Mouse (Mus musculus) CH12.LX (cell line): ENCODE measurements around the gene Cyp2b19. TPM values are rescaled to one million over a fixed set of nuclear protein-coding genes. Genes with fewer than 3 reads are reported as not detected.
A peak's percentile ranks its signal among the peaks of the same experiment; 100 is the strongest.

ENCODE experiments used
- DNase-seq: peaks from one replicate; pipeline ENCODE4 v3.0.0-alpha.2; 2013; ENCODE audit errors: extremely low read depth
- H3K27ac ChIP-seq: 2 replicates; pipeline ENCODE4 v1.5.1; 2012; ENCODE audit warnings: low read depth, mild to moderate bottlenecking, control low read depth, moderate library complexity; ENCODE audit not compliant: insufficient read depth
- H3K27me3 ChIP-seq: replicated peaks from 2 replicates; pipeline ENCODE3; 2012; ENCODE audit warnings: inconsistent platforms
- H3K36me3 ChIP-seq, 2 experiments: replicated peaks in 1 of 2; 2 replicates each; pipeline versions ENCODE3 to v1.6.1; 2012; ENCODE audit warnings: inconsistent platforms in 1 of 2, low read length in 1 of 2, mild to moderate bottlenecking in 1 of 2, mixed read lengths in 1 of 2, moderate library complexity in 1 of 2; ENCODE audit not compliant: control insufficient read depth in 1 of 2, insufficient read depth in 1 of 2
- H3K4me1 ChIP-seq, 2 experiments: 2 replicates each; pipeline ENCODE4 v1.6.1; 2012; ENCODE audit warnings: inconsistent platforms in 1 of 2, moderate library complexity in 1 of 2; ENCODE audit not compliant: insufficient read depth in 2 of 2, control insufficient read depth in 1 of 2
- H3K4me2 ChIP-seq: 2 replicates; pipeline ENCODE4 v1.6.1; 2012; ENCODE audit warnings: low read depth, mild to moderate bottlenecking, control low read depth; ENCODE audit not compliant: poor library complexity, insufficient read depth, severe bottlenecking
- H3K4me3 ChIP-seq, 3 experiments: fragments of 150-350 bp in 1 of 3; sonication (generic) in 1 of 3; replicated peaks in 1 of 3; 2 replicates each; pipeline versions ENCODE3 to v1.5.1; 2011 to 2012; ENCODE audit warnings: low read depth in 2 of 3, low read length in 2 of 3, mild to moderate bottlenecking in 2 of 3, moderate library complexity in 2 of 3, control low read depth in 1 of 3, improper control_type of control experiment in 1 of 3, inconsistent platforms in 1 of 3, mixed read lengths in 1 of 3; ENCODE audit not compliant: poor library complexity in 1 of 3
- H3K79me2 ChIP-seq: replicated peaks from 2 replicates; pipeline ENCODE4 v1.6.1; 2012; ENCODE audit warnings: mild to moderate bottlenecking, moderate library complexity; ENCODE audit not compliant: control insufficient read depth, poor library complexity, insufficient read depth, severe bottlenecking; ENCODE audit errors: extremely low read depth
- H3K9ac ChIP-seq: 2 replicates; pipeline ENCODE4 v1.6.1; 2012; ENCODE audit warnings: low read depth, mild to moderate bottlenecking, control low read depth, moderate library complexity; ENCODE audit not compliant: insufficient read depth
- H3K9me3 ChIP-seq: replicated peaks from 2 replicates; pipeline ENCODE3; 2012; ENCODE audit warnings: low read length, inconsistent platforms, mixed read lengths
- BHLHE40 ChIP-seq: IDR thresholded peaks from 2 replicates; pipeline ENCODE4 v1.6.1; 2011; ENCODE audit warnings: mild to moderate bottlenecking, low read depth, low read length, improper control_type of control experiment
- CHD2 ChIP-seq: IDR thresholded peaks from 2 replicates; pipeline ENCODE4 v1.6.1; 2011; ENCODE audit warnings: low read length, improper control_type of control experiment
- E2F4 ChIP-seq: IDR thresholded peaks from 2 replicates; pipeline ENCODE4 v1.6.1; 2011; ENCODE audit warnings: low read depth, low read length, improper control_type of control experiment; ENCODE audit not compliant: insufficient replicate concordance
- EP300 ChIP-seq: IDR thresholded peaks from 2 replicates; pipeline ENCODE4 v1.6.1; 2011; ENCODE audit warnings: low read length, improper control_type of control experiment
- ETS1 ChIP-seq: conservative IDR thresholded peaks from 2 replicates; pipeline ENCODE4 v1.6.1; 2012; ENCODE audit warnings: low read depth, mild to moderate bottlenecking, inconsistent platforms, low read length, improper control_type of control experiment, moderate library complexity
- GABPA ChIP-seq: IDR thresholded peaks from 2 replicates; pipeline ENCODE4 v1.6.1; 2012; ENCODE audit warnings: low read depth, low read length, improper control_type of control experiment, inconsistent platforms; ENCODE audit not compliant: insufficient replicate concordance
- IRF4 ChIP-seq: IDR thresholded peaks from 2 replicates; pipeline ENCODE4 v1.6.1; 2014; ENCODE audit warnings: low read depth, mild to moderate bottlenecking, inconsistent platforms, low read length, improper control_type of control experiment
- JUN ChIP-seq: IDR thresholded peaks from 2 replicates; pipeline ENCODE4 v1.6.1; 2011; ENCODE audit warnings: low read depth, mild to moderate bottlenecking, low read length, improper control_type of control experiment, moderate library complexity; ENCODE audit not compliant: insufficient read depth
- JUND ChIP-seq: conservative IDR thresholded peaks from 2 replicates; pipeline ENCODE4 v1.6.1; 2011; ENCODE audit warnings: low read depth, low read length, improper control_type of control experiment
- MAFK ChIP-seq: IDR thresholded peaks from 2 replicates; pipeline ENCODE4 v1.6.1; 2011; ENCODE audit warnings: low read length, improper control_type of control experiment; ENCODE audit not compliant: insufficient replicate concordance
- MAX ChIP-seq: IDR thresholded peaks from 2 replicates; pipeline ENCODE4 v1.6.1; 2011; ENCODE audit warnings: low read length, improper control_type of control experiment
- MEF2A ChIP-seq: IDR thresholded peaks from 2 replicates; pipeline ENCODE4 v1.6.1; 2014; ENCODE audit warnings: low read depth, mild to moderate bottlenecking, inconsistent platforms, low read length, improper control_type of control experiment, borderline replicate concordance
- MXI1 ChIP-seq: IDR thresholded peaks from 2 replicates; pipeline ENCODE4 v1.6.1; 2011; ENCODE audit warnings: mild to moderate bottlenecking, low read depth, low read length, improper control_type of control experiment
- MYC ChIP-seq: IDR thresholded peaks from 2 replicates; pipeline ENCODE4 v1.6.1; 2011; ENCODE audit warnings: low read depth, mild to moderate bottlenecking, improper control_type of control experiment, low read length
- NELFE ChIP-seq: IDR thresholded peaks from 2 replicates; pipeline ENCODE4 v1.6.1; 2011; ENCODE audit warnings: low read depth, low read length, improper control_type of control experiment
- NRF1 ChIP-seq: IDR thresholded peaks from 2 replicates; pipeline ENCODE4 v1.6.1; 2014; ENCODE audit warnings: low read depth, mild to moderate bottlenecking, inconsistent platforms, low read length, improper control_type of control experiment, moderate library complexity
- PAX5 ChIP-seq: IDR thresholded peaks from 2 replicates; pipeline ENCODE4 v1.6.1; 2012; ENCODE audit warnings: low read length, inconsistent platforms, mixed read lengths
- POLR2AphosphoS2 ChIP-seq: IDR thresholded peaks from 2 replicates; pipeline ENCODE4 v1.6.1; 2011; ENCODE audit warnings: low read depth, low read length, improper control_type of control experiment
- RAD21 ChIP-seq: IDR thresholded peaks from 2 replicates; pipeline ENCODE4 v1.6.1; 2011; ENCODE audit warnings: low read depth, mild to moderate bottlenecking, low read length, improper control_type of control experiment, moderate library complexity
- RCOR1 ChIP-seq: conservative IDR thresholded peaks from 2 replicates; pipeline ENCODE4 v1.6.1; 2012; ENCODE audit warnings: low read depth, mild to moderate bottlenecking, inconsistent platforms, low read length, improper control_type of control experiment
- TBP ChIP-seq: conservative IDR thresholded peaks from 2 replicates; pipeline ENCODE4 v1.6.1; 2011; ENCODE audit warnings: low read depth, low read length, improper control_type of control experiment
- UBTF ChIP-seq: IDR thresholded peaks from 2 replicates; pipeline ENCODE4 v1.6.1; 2012; ENCODE audit warnings: low read depth, mild to moderate bottlenecking, inconsistent platforms, low read length, improper control_type of control experiment, moderate library complexity
- USF1 ChIP-seq: IDR thresholded peaks from 2 replicates; pipeline ENCODE4 v1.6.1; 2014; ENCODE audit warnings: low read depth, mild to moderate bottlenecking, inconsistent platforms, low read length, improper control_type of control experiment
- ZC3H11A ChIP-seq: IDR thresholded peaks from 2 replicates; pipeline ENCODE4 v1.6.1; 2012; ENCODE audit warnings: low read depth, mild to moderate bottlenecking, inconsistent platforms, low read length, improper control_type of control experiment
- ZKSCAN1 ChIP-seq: IDR thresholded peaks from 2 replicates; pipeline ENCODE4 v1.6.1; 2012; ENCODE audit warnings: low read depth, inconsistent platforms, low read length, improper control_type of control experiment, borderline replicate concordance
- ZMIZ1 ChIP-seq: IDR thresholded peaks from 2 replicates; pipeline ENCODE4 v1.6.1; 2012; ENCODE audit warnings: low read depth, mild to moderate bottlenecking, inconsistent platforms, low read length, improper control_type of control experiment
- dilution Hi-C: fragments of 300-500 bp; cut with MboI; formaldehyde crosslinking; loops from 2 replicates; pipeline ENCODE4 v1.14.3; 2020; ENCODE audit warnings: low sequenced_read_pairs; ENCODE audit not compliant: extremely low pct_unique_long_range_greater_than_20kb, extremely low pct_ligation_motif_present
- in situ Hi-C: fragments of 300-500 bp; cut with MboI; formaldehyde crosslinking; loops from 3 replicates; pipeline ENCODE4 v1.14.3; 2019; ENCODE audit warnings: low sequenced_read_pairs, low pct_ligation_motif_present, low pct_unique_long_range_greater_than_20kb, mixed read lengths
- polyA plus RNA-seq: library from polyadenylated mRNA; unstranded; fragments of >175 nt; gene quantifications from 2 replicates; pipeline ENCODE4 v1.2.1, GENCODE M21; 2012; ENCODE audit warnings: low read depth; ENCODE audit not compliant: insufficient read length
- total RNA-seq, 2 experiments: library from RNA; depleted of rRNA; stranded (reverse); fragments of 300-350 nt in 1 of 2; fragments of >200 nt in 1 of 2; gene quantifications; 2 replicates each; pipeline ENCODE4 v1.2.3; 2012 to 2014

The Cyp2b19 gene
- total and polyA plus RNA-seq, 3 experiments = 0.04 to 0.11 TPM; not detected in 1

- TF ChIP-seq JUN = peak; percentile 99
- TF ChIP-seq UBTF = no peak
- peak; percentile 73 for TF ChIP-seq BHLHE40
- peak; percentile 80 for TF ChIP-seq MYC
Measured at GRCm38 (mm10) chr7:26800104-26800503, 43.2 kb downstream of the Cyp2b19 start (continued).

GRCm38 (mm10) chr7:26800996-26801395 is 44.1 kb downstream of the Cyp2b19 start:
- Histone ChIP-seq H3K4me1 (peaks cover 2 to 15% of the 10 kb centered on the region in 2 experiments), H3K9ac (no peak overlapping the region), H3K27ac (no peak overlapping the region), H3K27me3 (no peaks in the 10 kb centered on the region), H3K79me2 (no peaks in the 10 kb centered on the region), H3K4me3 (no peak overlapping the region), H3K9me3 (no peaks in the 10 kb centered on the region), H3K36me3 (no peaks in the 10 kb centered on the region), H3K4me2 (no peak overlapping the region)
- dilution Hi-C loops (no loop called here), in situ Hi-C loops (no loop called here)
- TF ChIP-seq JUN (no peak), MAX (no peak), MAFK (no peak), UBTF (no peak), CHD2 (no peak), RCOR1 (no peak), NRF1 (no peak), MXI1 (no peak), USF1 (no peak), EP300 (no peak), ZMIZ1 (no peak)
- no peak for DNase-seq

- Histone ChIP-seq H3K4me1 (peaks cover 2 to 5% of the 10 kb centered on the region in 2 experiments; a peak in 1 of 4 replicates), H3K9ac (no peak within 1 kb of the TSS), H3K79me2 (no peaks in the 10 kb centered on the region), H3K27me3 (no peaks in the 10 kb centered on the region), H3K36me3 (no peaks in the 10 kb centered on the region), H3K4me3 (no peak within 1 kb of the TSS), H3K4me2 (no peak within 1 kb of the TSS), H3K9me3 (no peaks in the 10 kb centered on the region), H3K27ac (no peak within 1 kb of the TSS)
- no peak for DNase-seq
- in situ Hi-C loops = no loop called here
- TF ChIP-seq RAD21 (no peak), MXI1 (no peak), JUND (no peak), ZC3H11A (no peak), MAFK (no peak), MAX (no peak), MYC (no peak), JUN (no peak), RCOR1 (no peak), ZKSCAN1 (no peak), UBTF (no peak), E2F4 (no peak), TBP (no peak), POLR2AphosphoS2 (no peak), NELFE (no peak), PAX5 (no peak), IRF4 (no peak), ETS1 (no peak), GABPA (no peak), MEF2A (no peak)
- dilution Hi-C loops = no loop called here
Measured at GRCm38 (mm10) chr7:26808592-26808991, 51.6 kb downstream of the Cyp2b19 start, which contains the start of gene Cyp2g1. Gene Cyp2g1 (plus strand): TSS chr7:26808892.
